Mouse (Mus musculus) kidney, adult 2 months (tissue): ENCODE results near the gene Gm17349.
A peak's percentile ranks its signal among the peaks of the same experiment; 100 is the strongest.

ENCODE experiments used
- CTCF ChIP-seq: fragments of 200-500 bp; conservative IDR thresholded peaks from 2 replicates; pipeline ENCODE4 v1.5.1; 2011; ENCODE audit warnings: low read depth, mild to moderate bottlenecking, control low read depth, low read length, moderate library complexity, mixed read lengths; ENCODE audit not compliant: insufficient read depth, insufficient read length
- POLR2A ChIP-seq: fragments of 200-500 bp; IDR thresholded peaks from one replicate; pipeline ENCODE4 v1.6.1; 2011; ENCODE audit warnings: low read depth, low read length, control low read depth

DNA sequence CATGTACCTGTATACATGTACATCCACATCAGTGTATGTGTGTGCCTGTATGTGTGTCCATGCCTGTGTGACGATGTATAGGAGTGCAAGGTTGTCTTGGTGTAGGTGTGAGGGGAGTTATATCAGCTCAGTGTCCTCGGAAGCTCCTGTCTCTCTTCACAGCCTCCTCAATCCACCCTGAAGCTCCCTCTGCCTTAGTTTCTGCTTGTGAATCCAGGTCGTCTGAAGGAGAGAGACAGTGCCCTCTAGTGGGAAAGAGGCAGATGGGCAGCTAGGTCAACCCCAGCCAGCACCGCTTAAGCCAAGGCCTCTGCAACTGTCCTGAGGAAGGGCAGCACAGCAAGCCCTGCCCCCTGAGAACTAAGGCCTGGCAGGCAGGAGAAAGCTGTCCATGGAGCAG is 16.6 kb downstream of the Gm17349 start:
- TF ChIP-seq POLR2A (no peak), CTCF (peak; percentile 93)
